Mouse (Mus musculus) ES-E14 (cell line): ENCODE measurements around the gene Rpl6.

Source experiments
- MAFK ChIP-seq: IDR thresholded peaks from 2 replicates; pipeline ENCODE4 v1.6.1; 2014; ENCODE audit warnings: mild to moderate bottlenecking, low read depth, low read length, inconsistent platforms; ENCODE audit not compliant: insufficient read depth
- ZC3H11A ChIP-seq: IDR thresholded peaks from 2 replicates; pipeline ENCODE4 v1.6.1; 2012; ENCODE audit warnings: low read depth, mild to moderate bottlenecking, inconsistent platforms, low read length, borderline replicate concordance
- ZNF384 ChIP-seq: IDR thresholded peaks from 2 replicates; pipeline ENCODE4 v1.6.1; 2012; ENCODE audit warnings: low read depth, low read length, inconsistent platforms

- no peak for TF ChIP-seq ZC3H11A
- TF ChIP-seq ZNF384, result peak; percentile 67
- no peak for TF ChIP-seq MAFK
Measured at GRCm38 (mm10) chr5:121204132-121205089, at the start of gene Rpl6.
